Mouse (Mus musculus) C2C12 (cell line): ENCODE data around the gene Aspn. TPM values are rescaled to one million over a fixed set of nuclear protein-coding genes. Genes with fewer than 3 reads are reported as not detected.

ENCODE experiments used
- H3K27me3 ChIP-seq: one replicate; pipeline ENCODE4 v1.6.1; 2011; ENCODE audit not compliant: control insufficient read depth, insufficient read depth, insufficient read length
- H3K36me3 ChIP-seq: one replicate; pipeline ENCODE4 v1.6.1; 2011; ENCODE audit not compliant: control insufficient read depth, insufficient read depth
- H3K4me3 ChIP-seq: one replicate; pipeline ENCODE4 v1.5.1; 2011; ENCODE audit warnings: mild to moderate bottlenecking, control low read depth; ENCODE audit not compliant: poor library complexity, insufficient read depth, severe bottlenecking
- H3K79me2 ChIP-seq: one replicate; pipeline ENCODE4 v1.6.1; 2011; ENCODE audit not compliant: control insufficient read depth, insufficient read depth
- H3K79me3 ChIP-seq: one replicate; pipeline ENCODE4 v1.6.1; 2011; ENCODE audit warnings: low read depth, control low read depth
- H3ac ChIP-seq: one replicate; pipeline ENCODE3; 2011; ENCODE audit warnings: low read depth; ENCODE audit not compliant: control insufficient read depth, insufficient read length
- CEBPB ChIP-seq: IDR thresholded peaks from one replicate; pipeline ENCODE4 v1.6.1; 2011; ENCODE audit warnings: low read depth, mild to moderate bottlenecking, control low read depth, moderate library complexity
- CTCF ChIP-seq: IDR thresholded peaks from one replicate; pipeline ENCODE4 v1.5.1; 2011; ENCODE audit not compliant: control insufficient read depth, insufficient read depth, insufficient read length
- FOSL1 ChIP-seq: IDR thresholded peaks from one replicate; pipeline ENCODE4 v1.8.0; 2011; ENCODE audit warnings: mild to moderate bottlenecking, low read length; ENCODE audit not compliant: poor library complexity, insufficient read depth, severe bottlenecking
- MAX ChIP-seq: IDR thresholded peaks from one replicate; pipeline ENCODE4 v1.6.1; 2011; ENCODE audit warnings: mild to moderate bottlenecking, control low read depth
- MYOD1 ChIP-seq: IDR thresholded peaks from one replicate; pipeline ENCODE4 v1.6.1; 2011; ENCODE audit warnings: low read depth; ENCODE audit not compliant: control insufficient read depth, insufficient read length
- MYOG ChIP-seq: IDR thresholded peaks from one replicate; pipeline ENCODE4 v1.6.1; 2011; ENCODE audit not compliant: control insufficient read depth, insufficient read length; ENCODE audit errors: extremely low read depth
- USF1 ChIP-seq: IDR thresholded peaks from one replicate; pipeline ENCODE4 v1.6.1; 2011; ENCODE audit warnings: low read depth, mild to moderate bottlenecking, control low read depth, moderate library complexity
- polyA plus RNA-seq: library from polyadenylated mRNA; unstranded; fragments of >200 nt; fragmentation: generic; extraction: Trizol; gene quantifications from one replicate; pipeline ENCODE4 v1.2.1, GENCODE M21; 2012; ENCODE audit warnings: missing spikeins

Aspn gene
- polyA plus RNA-seq, 1 experiment, result 0.14 TPM

- H3K4me3 ChIP-seq, result no peak overlapping the region
- TF ChIP-seq FOSL1 (no peak), MYOD1 (no peak), CEBPB (no peak), MYOG (no peak), USF1 (no peak), CTCF (no peak), MAX (no peak)
- H3K79me3 ChIP-seq, result no peaks in the 10 kb centered on the region
- H3ac ChIP-seq, result no peak overlapping the region
- H3K36me3 ChIP-seq, result no peaks in the 10 kb centered on the region
- H3K27me3 ChIP-seq, result no peaks in the 10 kb centered on the region
- H3K79me2 ChIP-seq, result no peaks in the 10 kb centered on the region
Measured at GRCm38 (mm10) chr13:49530636-49531035, 13.6 kb upstream of the Aspn start.

GRCm38 (mm10) chr13:49536946-49537345, 7.3 kb upstream of the Aspn start:
- H3ac ChIP-seq, result no peak overlapping the region
- no peaks in the 10 kb centered on the region for H3K27me3 ChIP-seq
- no peaks in the 10 kb centered on the region for H3K79me3 ChIP-seq
- no peak for TF ChIP-seq USF1
- TF ChIP-seq CTCF, result no peak
- no peak for TF ChIP-seq CEBPB
- TF ChIP-seq MYOG, result no peak
- TF ChIP-seq MYOD1, result no peak
- TF ChIP-seq MAX, result no peak
- TF ChIP-seq FOSL1, result no peak
- no peak overlapping the region for H3K4me3 ChIP-seq
- no peaks in the 10 kb centered on the region for H3K36me3 ChIP-seq
- no peaks in the 10 kb centered on the region for H3K79me2 ChIP-seq

GRCm38 (mm10) chr13:49538693-49539092, 5.5 kb upstream of the Aspn start:
- no peak for TF ChIP-seq FOSL1
- Histone ChIP-seq H3K27me3 (no peaks in the 10 kb centered on the region), H3K79me3 (no peaks in the 10 kb centered on the region), H3ac (no peak overlapping the region), H3K36me3 (no peaks in the 10 kb centered on the region), H3K79me2 (no peaks in the 10 kb centered on the region), H3K4me3 (no peak overlapping the region)

GRCm38 (mm10) chr13:49545646-49546045, 1.4 kb downstream of the Aspn start:
- TF ChIP-seq MYOD1 (no peak), CEBPB (no peak), CTCF (no peak), FOSL1 (no peak), MAX (no peak), USF1 (no peak), MYOG (no peak)
- H3K36me3 ChIP-seq, result no peaks in the 10 kb centered on the region
- no peak overlapping the region for H3ac ChIP-seq
- H3K27me3 ChIP-seq, result no peaks in the 10 kb centered on the region
- no peaks in the 10 kb centered on the region for H3K79me3 ChIP-seq
- no peak overlapping the region for H3K4me3 ChIP-seq
- no peaks in the 10 kb centered on the region for H3K79me2 ChIP-seq

GRCm38 (mm10) chr13:49546517-49546916, 2.3 kb downstream of the Aspn start:
- H3K27me3 ChIP-seq, result no peaks in the 10 kb centered on the region
- no peak overlapping the region for H3K4me3 ChIP-seq
- H3K79me3 ChIP-seq, result no peaks in the 10 kb centered on the region
- TF ChIP-seq CTCF (no peak), CEBPB (no peak), MYOD1 (no peak), FOSL1 (no peak), MYOG (no peak), USF1 (no peak), MAX (no peak)
- H3ac ChIP-seq, result no peak overlapping the region
- H3K79me2 ChIP-seq, result no peaks in the 10 kb centered on the region
- H3K36me3 ChIP-seq, result no peaks in the 10 kb centered on the region

DNA sequence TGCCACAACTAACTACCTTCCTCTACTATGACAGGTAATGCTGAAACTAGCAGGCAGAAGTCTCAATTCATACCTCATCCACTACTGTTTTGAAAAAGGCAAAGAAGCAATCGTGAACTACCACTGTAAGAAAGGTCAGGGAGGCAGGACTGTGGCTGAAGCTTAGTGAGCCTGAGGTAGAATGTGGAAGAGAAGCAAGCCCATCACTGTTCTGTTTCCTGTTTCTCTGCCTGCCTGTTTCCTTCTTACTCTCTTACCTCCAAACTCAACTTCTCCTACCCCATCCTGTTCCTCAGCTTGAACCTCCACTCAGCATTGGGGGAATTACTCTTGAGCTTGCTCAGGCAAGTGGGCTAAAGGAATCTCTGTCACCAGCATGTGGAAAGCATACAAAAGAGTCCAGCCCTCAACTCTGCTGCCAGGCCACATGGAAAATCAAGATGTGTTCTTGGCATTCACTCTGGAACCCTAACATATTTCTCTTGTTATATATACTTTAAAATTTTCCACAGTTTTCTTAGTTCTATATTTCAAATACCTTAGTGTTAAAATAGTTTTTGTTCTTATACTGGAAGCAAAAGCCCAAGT, 3.4 kb downstream of the Aspn start:
- Histone ChIP-seq H3K36me3 (no peaks in the 10 kb centered on the region), H3K79me2 (no peaks in the 10 kb centered on the region), H3ac (no peak overlapping the region), H3K4me3 (no peak overlapping the region), H3K27me3 (no peaks in the 10 kb centered on the region), H3K79me3 (no peaks in the 10 kb centered on the region)
- TF ChIP-seq CTCF, result no peak
- no peak for TF ChIP-seq MYOD1

DNA sequence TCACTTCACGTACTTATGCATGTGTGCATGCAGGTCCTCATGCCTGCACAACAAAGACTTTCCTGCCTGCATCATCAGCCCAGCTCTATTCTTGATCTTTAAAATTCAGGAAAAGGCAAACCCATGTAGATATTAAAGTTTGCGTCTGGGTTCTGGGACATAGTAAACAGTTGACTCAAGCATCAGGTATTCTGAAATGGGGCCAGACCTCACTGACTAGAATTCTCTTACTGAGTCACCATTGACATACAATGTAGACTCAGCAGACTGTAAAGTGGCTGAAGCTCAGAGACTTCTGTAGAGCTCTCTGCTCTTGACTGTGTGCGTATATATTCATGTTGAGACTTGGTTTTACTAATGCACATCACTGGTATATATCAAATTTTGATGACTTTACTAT, 5.4 kb downstream of the Aspn start:
- no peaks in the 10 kb centered on the region for H3K36me3 ChIP-seq
- H3K27me3 ChIP-seq, result no peaks in the 10 kb centered on the region
- H3K79me3 ChIP-seq, result no peaks in the 10 kb centered on the region
- TF ChIP-seq MYOG (no peak), MAX (no peak), FOSL1 (peak; percentile 39)
- H3K4me3 ChIP-seq, result no peak overlapping the region
- no peaks in the 10 kb centered on the region for H3K79me2 ChIP-seq
- no peak overlapping the region for H3ac ChIP-seq
